Mouse (Mus musculus): ENCODE measurements around the gene Fam198b. TPM values are rescaled to one million over a fixed set of nuclear protein-coding genes. Genes with fewer than 3 reads are reported as not detected.
A peak's percentile ranks its signal among the peaks of the same experiment; 100 is the strongest.

Gene Fam198b
- polyA plus RNA-seq, 1 experiment from 2014 or later = 21.3 TPM

- Histone ChIP-seq H3K9ac (replicated peaks; ENCODE audit: low read depth) (no peak overlapping the region), H3K4me2 (replicated peaks; ENCODE audit: low read depth, low read length) (no peak overlapping the region), H3K9me3 (ENCODE audit: low read length) (no peaks in the 10 kb centered on the region), H3K4me1 (ENCODE audit: insufficient read depth, low read depth, low read length) (no peaks in the 10 kb centered on the region), H3K27ac (ENCODE audit: low read length) (no peak overlapping the region), H3K36me3 (ENCODE audit: insufficient read depth, low read length) (no peaks in the 10 kb centered on the region), H3K27me3 (replicated peaks; ENCODE audit: insufficient read depth, low read length) (no peaks in the 10 kb centered on the region), H3K4me3 (ENCODE audit: low read depth, low read length) (no peak overlapping the region)
- no peak for ATAC-seq
- TF ChIP-seq EP300 (IDR thresholded peaks at IDR 0.05) = no peak
- TF ChIP-seq CTCF (IDR thresholded peaks at IDR 0.05) = no peak
- DNase-seq (ENCODE audit: low spot score) = no peak
These were observed 34.4 kb downstream of the Fam198b start for GRCm38 (mm10) chr3:79918761-79919160.

GRCm38 (mm10) chr3:79925950-79926697 lies 41.8 kb downstream of the Fam198b start:
- Histone ChIP-seq H3K9ac (replicated peaks; ENCODE audit: low read depth) (no peak overlapping the region), H3K27ac (ENCODE audit: low read length) (no peak overlapping the region), H3K4me3 (ENCODE audit: low read depth, low read length) (no peak overlapping the region), H3K36me3 (ENCODE audit: insufficient read depth, low read length) (no peaks in the 10 kb centered on the region), H3K4me2 (replicated peaks; ENCODE audit: low read depth, low read length) (no peak overlapping the region), H3K4me1 (ENCODE audit: insufficient read depth, low read depth, low read length) (no peaks in the 10 kb centered on the region), H3K9me3 (ENCODE audit: low read length) (no peaks in the 10 kb centered on the region), H3K27me3 (replicated peaks; ENCODE audit: insufficient read depth, low read length) (no peaks in the 10 kb centered on the region)
- TF ChIP-seq CTCF (IDR thresholded peaks at IDR 0.05) = no peak
- TF ChIP-seq EP300 (IDR thresholded peaks at IDR 0.05) = no peak
- DNase-seq (ENCODE audit: low spot score) (no peak), ATAC-seq (no peak)
- 59% methylated on average over 5 of the region's 5 CpGs for WGBS

DNA sequence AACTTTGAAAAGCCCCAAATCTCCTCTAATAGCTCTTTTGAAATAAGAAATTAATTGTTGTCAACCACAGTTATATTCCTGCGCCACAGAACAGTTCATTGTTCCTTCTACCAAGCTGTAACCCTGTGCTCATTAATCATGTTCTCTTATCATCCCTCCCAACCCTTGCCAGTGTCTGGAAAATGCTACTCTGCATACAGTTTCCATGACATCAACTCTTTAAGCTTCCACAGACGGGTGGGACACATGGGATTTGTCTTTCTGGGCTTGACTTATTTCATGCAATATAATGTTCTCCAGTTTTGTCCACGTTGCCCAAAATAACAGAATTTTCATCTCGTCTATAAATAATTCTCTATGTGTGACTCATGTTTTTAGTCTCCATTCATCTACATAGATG lies 42.7 kb downstream of the Fam198b start:
- Histone ChIP-seq H3K9ac (replicated peaks; ENCODE audit: low read depth) (no peak overlapping the region), H3K4me1 (ENCODE audit: insufficient read depth, low read depth, low read length) (no peaks in the 10 kb centered on the region), H3K27me3 (replicated peaks; ENCODE audit: insufficient read depth, low read length) (no peaks in the 10 kb centered on the region), H3K4me2 (replicated peaks; ENCODE audit: low read depth, low read length) (no peak overlapping the region), H3K4me3 (ENCODE audit: low read depth, low read length) (no peak overlapping the region), H3K36me3 (ENCODE audit: insufficient read depth, low read length) (no peaks in the 10 kb centered on the region), H3K27ac (ENCODE audit: low read length) (no peak overlapping the region), H3K9me3 (ENCODE audit: low read length) (no peaks in the 10 kb centered on the region)
- DNase-seq (ENCODE audit: low spot score) (peak; percentile 25), ATAC-seq (peak; percentile 41; the same call in 1 of the 2 replicates)
- no peak for TF ChIP-seq CTCF (IDR thresholded peaks at IDR 0.05)
- TF ChIP-seq EP300 (IDR thresholded peaks at IDR 0.05) = no peak
- WGBS = 63% methylated on average over 4 of the region's 4 CpGs

GRCm38 (mm10) chr3:79928409-79928808 lies 44.1 kb downstream of the Fam198b start:
- DNase-seq (ENCODE audit: low spot score) = peak; percentile 16
- Histone ChIP-seq H3K27me3 (replicated peaks; ENCODE audit: insufficient read depth, low read length) (no peaks in the 10 kb centered on the region), H3K4me1 (ENCODE audit: insufficient read depth, low read depth, low read length) (no peaks in the 10 kb centered on the region), H3K9ac (replicated peaks; ENCODE audit: low read depth) (no peak overlapping the region), H3K9me3 (ENCODE audit: low read length) (no peaks in the 10 kb centered on the region), H3K4me2 (replicated peaks; ENCODE audit: low read depth, low read length) (no peak overlapping the region), H3K36me3 (ENCODE audit: insufficient read depth, low read length) (no peaks in the 10 kb centered on the region), H3K4me3 (ENCODE audit: low read depth, low read length) (no peak overlapping the region), H3K27ac (ENCODE audit: low read length) (no peak overlapping the region)
- peak; percentile 47; the same call in 1 of the 2 replicates for ATAC-seq
- TF ChIP-seq EP300 (IDR thresholded peaks at IDR 0.05) = no peak
- TF ChIP-seq CTCF (IDR thresholded peaks at IDR 0.05) = no peak; the same call in 1 of the 2 replicates
- WGBS = 55% methylated on average over 5 of the region's 5 CpGs

- Histone ChIP-seq H3K36me3 (ENCODE audit: insufficient read depth, low read length) (no peaks in the 10 kb centered on the region), H3K4me3 (ENCODE audit: low read depth, low read length) (no peak overlapping the region), H3K4me2 (replicated peaks; ENCODE audit: low read depth, low read length) (no peak overlapping the region), H3K9ac (replicated peaks; ENCODE audit: low read depth) (no peak overlapping the region), H3K9me3 (ENCODE audit: low read length) (no peaks in the 10 kb centered on the region), H3K4me1 (ENCODE audit: insufficient read depth, low read depth, low read length) (no peaks in the 10 kb centered on the region), H3K27me3 (replicated peaks; ENCODE audit: insufficient read depth, low read length) (no peaks in the 10 kb centered on the region), H3K27ac (ENCODE audit: low read length) (no peak overlapping the region)
- WGBS = 54% methylated on average over 7 of the region's 7 CpGs
- no peak for ATAC-seq
- no peak for DNase-seq (ENCODE audit: low spot score)
- TF ChIP-seq CTCF (IDR thresholded peaks at IDR 0.05) = no peak
- no peak for TF ChIP-seq EP300 (IDR thresholded peaks at IDR 0.05)
These were observed 45.9 kb downstream of the Fam198b start for GRCm38 (mm10) chr3:79930141-79930744.

DNA sequence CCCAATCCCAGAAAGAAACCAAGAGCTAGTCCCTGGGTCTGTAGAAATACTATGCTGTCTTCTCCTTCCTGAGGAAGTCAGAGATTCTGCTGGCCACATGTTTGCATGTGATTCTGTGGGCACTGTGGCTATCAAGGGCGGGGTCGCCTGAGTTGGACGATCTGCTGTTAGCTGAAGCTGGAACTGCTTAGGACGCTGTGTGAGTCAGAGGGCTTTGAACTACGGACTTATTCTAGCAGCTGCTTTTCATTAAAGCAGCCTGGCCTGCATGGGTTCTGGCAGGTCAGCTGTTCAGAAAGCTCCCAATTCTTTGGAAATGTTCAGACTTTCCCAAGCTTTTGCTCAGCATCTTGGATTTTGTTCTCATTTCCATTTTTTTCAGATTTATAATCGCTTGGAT lies 51.9 kb downstream of the Fam198b start:
- no peak for TF ChIP-seq EP300 (IDR thresholded peaks at IDR 0.05)
- TF ChIP-seq CTCF (IDR thresholded peaks at IDR 0.05) = no peak
- no peak overlapping the region for H3K27ac ChIP-seq (ENCODE audit: low read length)
- H3K4me3 ChIP-seq (ENCODE audit: low read depth, low read length) = no peak overlapping the region
- no peaks in the 10 kb centered on the region for H3K4me1 ChIP-seq (ENCODE audit: insufficient read depth, low read depth, low read length)
- no peak overlapping the region for H3K9ac ChIP-seq (replicated peaks; ENCODE audit: low read depth)
- peak; percentile 61 for DNase-seq (ENCODE audit: low spot score)
- ATAC-seq = peak; percentile 68
- no peaks in the 10 kb centered on the region for H3K9me3 ChIP-seq (ENCODE audit: low read length)
- no peaks in the 10 kb centered on the region for H3K27me3 ChIP-seq (replicated peaks; ENCODE audit: insufficient read depth, low read length)
- H3K4me2 ChIP-seq (replicated peaks; ENCODE audit: low read depth, low read length) = no peak overlapping the region
- 49% methylated on average over 6 of the region's 6 CpGs for WGBS
- no peaks in the 10 kb centered on the region for H3K36me3 ChIP-seq (ENCODE audit: insufficient read depth, low read length)
